Mouse (Mus musculus) embryonic fibroblast, embryonic 13.5 days (primary cell): ENCODE results near the gene Uggt1.

Experiments
- CTCF ChIP-seq: IDR thresholded peaks from 2 replicates; pipeline ENCODE4 v1.5.1; 2011; ENCODE audit warnings: mild to moderate bottlenecking, control low read depth, low read length, moderate library complexity, borderline replicate concordance; ENCODE audit not compliant: insufficient read depth
- POLR2A ChIP-seq: IDR thresholded peaks from 2 replicates; pipeline ENCODE4 v1.6.1; 2011; ENCODE audit warnings: low read depth, mild to moderate bottlenecking, control low read depth, low read length, moderate library complexity

- TF ChIP-seq CTCF (no peak), POLR2A (no peak)
These were observed 49.0 kb upstream of the Uggt1 start for GRCm38 (mm10) chr1:36293470-36293869.
